Mouse (Mus musculus): ENCODE measurements at regions not wholly inside any gene's neighbourhood (a gene's known extent, or its start where the extent isn't known, plus 50 kb on each side); places are given as distances from the start of the nearest gene placed in this dataset.
"Not testable (repeated sequence)": the region's sequence is repeated elsewhere in the genome, so short reads cannot be mapped to it uniquely, and the experiment has no call there.

GRCm38 (mm10) chr2:108756251-108756650 is 524.3 kb upstream of the Kif18a start:
- no peak for DNase-seq (ENCODE audit: low spot score in 2 of 2)

- peak in 1 of 2 experiments; percentile 13 for DNase-seq (ENCODE audit: low spot score in 2 of 2)
Measured at GRCm38 (mm10) chr2:108764703-108765102, 515.8 kb upstream of the Kif18a start.

- DNase-seq (ENCODE audit: low spot score in 2 of 2): no peak
Measured at GRCm38 (mm10) chr2:108766461-108766860, 514.1 kb upstream of the Kif18a start.

GRCm38 (mm10) chr2:108770383-108770782 is 510.2 kb upstream of the Kif18a start:
- no peak for DNase-seq (ENCODE audit: low spot score in 2 of 2)

GRCm38 (mm10) chr2:108783457-108783856 is 497.1 kb upstream of the Kif18a start:
- no peak for DNase-seq (ENCODE audit: low spot score in 2 of 2)

GRCm38 (mm10) chr2:108785161-108785957 is 495.2 kb upstream of the Kif18a start:
- DNase-seq (ENCODE audit: low spot score in 2 of 2): peak in 1 of 2 experiments; percentile 14

GRCm38 (mm10) chr2:108789166-108789565 is 491.4 kb upstream of the Kif18a start:
- peak; percentile 11 to 43 for DNase-seq (ENCODE audit: low spot score in 2 of 2)

GRCm38 (mm10) chr2:108795145-108795544 is 485.4 kb upstream of the Kif18a start:
- DNase-seq (ENCODE audit: low spot score in 2 of 2): no peak

- DNase-seq (ENCODE audit: low spot score in 2 of 2): no peak
Measured at GRCm38 (mm10) chr2:108796816-108797581, 483.5 kb upstream of the Kif18a start.

- DNase-seq (ENCODE audit: low spot score in 2 of 2): peak; percentile 25 to 46
Measured at GRCm38 (mm10) chr2:108812367-108812766, 468.2 kb upstream of the Kif18a start.

GRCm38 (mm10) chr2:108813040-108813566 is 467.4 kb upstream of the Kif18a start:
- DNase-seq (ENCODE audit: low spot score in 2 of 2): peak; percentile 25 to 26

- DNase-seq (ENCODE audit: low spot score in 2 of 2): no peak
Measured at GRCm38 (mm10) chr2:108816579-108816978, 464.0 kb upstream of the Kif18a start.

GRCm38 (mm10) chr2:108824025-108824424 is 456.5 kb upstream of the Kif18a start:
- no peak for DNase-seq (ENCODE audit: low spot score in 2 of 2)

- peak; percentile 44 to 48 for DNase-seq (ENCODE audit: low spot score in 2 of 2)
Measured at GRCm38 (mm10) chr2:108825981-108826380, 454.6 kb upstream of the Kif18a start.

- no peak for DNase-seq (ENCODE audit: low spot score in 2 of 2)
Measured at GRCm38 (mm10) chr2:108827106-108827838, 453.3 kb upstream of the Kif18a start.

GRCm38 (mm10) chr2:108827974-108828700 is 452.4 kb upstream of the Kif18a start:
- DNase-seq (ENCODE audit: low spot score in 2 of 2): no peak

GRCm38 (mm10) chr2:108843855-108844254 is 436.7 kb upstream of the Kif18a start:
- DNase-seq (ENCODE audit: low spot score in 2 of 2): not testable (repeated sequence)

GRCm38 (mm10) chr2:108848051-108848450 is 432.5 kb upstream of the Kif18a start:
- no peak for DNase-seq (ENCODE audit: low spot score in 2 of 2)

GRCm38 (mm10) chr2:108854399-108854798 is 426.1 kb upstream of the Kif18a start:
- no peak for DNase-seq (ENCODE audit: low spot score in 2 of 2)

GRCm38 (mm10) chr2:108877141-108877540 is 403.4 kb upstream of the Kif18a start:
- DNase-seq (ENCODE audit: low spot score in 2 of 2): peak in 1 of 2 experiments; percentile 8

- DNase-seq (ENCODE audit: low spot score in 2 of 2): no peak
Measured at GRCm38 (mm10) chr2:108877676-108878075, 402.9 kb upstream of the Kif18a start.

Data from left cerebral cortex, adult 9 months (tissue).